ENCODE assay signal across 1 mouse cellular context in the genomic region with DNA sequence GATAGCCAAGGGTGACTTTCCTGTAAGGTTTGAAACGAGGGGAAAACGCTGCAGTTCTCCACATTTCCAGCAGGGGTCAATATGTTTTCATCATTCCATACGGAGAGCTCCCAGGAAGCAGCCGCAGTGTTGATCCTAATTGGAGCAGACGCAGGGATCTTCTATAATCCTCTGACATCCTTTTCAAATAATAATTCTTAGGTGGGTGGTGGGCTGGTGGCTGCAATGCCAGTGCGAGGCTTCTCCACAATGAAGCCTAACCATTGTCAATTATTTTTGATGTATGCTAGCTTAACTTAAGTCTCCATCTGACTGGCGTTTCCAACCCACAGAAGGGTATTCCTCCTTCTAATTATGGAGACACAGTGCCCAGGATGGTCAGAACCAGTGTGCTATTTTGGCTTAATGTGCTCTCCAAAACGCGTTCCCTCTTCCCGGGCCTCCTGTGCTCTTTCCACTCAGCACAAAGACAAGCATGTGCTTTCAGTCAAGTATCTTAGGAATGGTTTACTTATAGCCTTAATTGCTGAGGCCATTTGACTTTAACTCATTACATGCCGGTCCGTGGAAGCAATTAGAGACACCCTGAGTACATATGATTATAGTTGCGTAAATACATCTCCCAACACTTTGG.
TF ChIP-seq lines count a peak whose summit lies in the region.

No protein-coding gene starts in this region.

TF ChIP-seq in CH12.LX, 34 proteins besides CTCF, POLR2A, EP300 and RAD21 (continued from another document):
- TF ChIP-seq JUND (conservative IDR thresholded peaks at IDR 0.05; ENCODE audit: low read depth, low read length): no peak
- no peak for TF ChIP-seq TBP (conservative IDR thresholded peaks at IDR 0.05; ENCODE audit: low read depth, low read length)
- no peak for TF ChIP-seq MAZ (IDR thresholded peaks at IDR 0.05; ENCODE audit: low read depth, low read length)
- no peak for TF ChIP-seq KAT2A (IDR thresholded peaks at IDR 0.05; ENCODE audit: insufficient replicate concordance, low read length)
- TF ChIP-seq SMC3 (IDR thresholded peaks at IDR 0.05; ENCODE audit: low read depth, low read length): peak; percentile 85
- no peak for TF ChIP-seq MXI1 (IDR thresholded peaks at IDR 0.05; ENCODE audit: low read depth, low read length)
- no peak for TF ChIP-seq RCOR1 (conservative IDR thresholded peaks at IDR 0.05; ENCODE audit: low read depth, low read length)
- TF ChIP-seq ZNF384 (IDR thresholded peaks at IDR 0.05; ENCODE audit: low read depth, low read length): no peak
- TF ChIP-seq ZKSCAN1 (IDR thresholded peaks at IDR 0.05; ENCODE audit: borderline replicate concordance, low read depth, low read length): no peak
- peak; percentile 67 for TF ChIP-seq ZC3H11A (IDR thresholded peaks at IDR 0.05; ENCODE audit: low read depth, low read length)
- TF ChIP-seq USF2 (conservative IDR thresholded peaks at IDR 0.05; ENCODE audit: low read depth, low read length): no peak
- TF ChIP-seq NELFE (IDR thresholded peaks at IDR 0.05; ENCODE audit: low read depth, low read length): no peak
- TF ChIP-seq ETS1 (conservative IDR thresholded peaks at IDR 0.05; ENCODE audit: low read depth, low read length): no peak
- no peak for TF ChIP-seq MEF2A (IDR thresholded peaks at IDR 0.05; ENCODE audit: borderline replicate concordance, low read depth, low read length)
- TF ChIP-seq MAFK (IDR thresholded peaks at IDR 0.05; ENCODE audit: insufficient replicate concordance, low read length): no peak
- no peak for TF ChIP-seq E2F4 (IDR thresholded peaks at IDR 0.05; ENCODE audit: insufficient replicate concordance, low read depth, low read length)
- 0 out of 2 replicates have a peak, but pooled peaks have one; percentile 44 for TF ChIP-seq MAX (IDR thresholded peaks at IDR 0.05; ENCODE audit: low read length)
- no peak for TF ChIP-seq TCF12 (IDR thresholded peaks at IDR 0.05; ENCODE audit: low read depth, low read length)
